Mouse (Mus musculus): ENCODE data around the gene Ate1.
A peak's percentile ranks its signal among the peaks of the same experiment; 100 is the strongest.
"Not testable (repeated sequence)": the region's sequence is repeated elsewhere in the genome, so short reads cannot be mapped to it uniquely, and the experiment has no call there.

Ate1 gene

GRCm38 (mm10) chr7:130520812-130521422 lies 748 bp upstream of the Ate1 start:
- DNase-seq (ENCODE audit: low spot score): no peak

GRCm38 (mm10) chr7:130519096-130520048 lies 797 bp downstream of the Ate1 start:
- DNase-seq (ENCODE audit: low spot score): peak; percentile 98

GRCm38 (mm10) chr7:130518213-130519095 lies 1.7 kb downstream of the Ate1 start:
- DNase-seq (ENCODE audit: low spot score): peak; percentile 48

- DNase-seq (ENCODE audit: low spot score): no peak
Observed at GRCm38 (mm10) chr7:130510243-130510642, 9.9 kb downstream of the Ate1 start.

- DNase-seq (ENCODE audit: low spot score): peak; percentile 36
Observed at GRCm38 (mm10) chr7:130503006-130503405, 17.2 kb downstream of the Ate1 start.

DNA sequence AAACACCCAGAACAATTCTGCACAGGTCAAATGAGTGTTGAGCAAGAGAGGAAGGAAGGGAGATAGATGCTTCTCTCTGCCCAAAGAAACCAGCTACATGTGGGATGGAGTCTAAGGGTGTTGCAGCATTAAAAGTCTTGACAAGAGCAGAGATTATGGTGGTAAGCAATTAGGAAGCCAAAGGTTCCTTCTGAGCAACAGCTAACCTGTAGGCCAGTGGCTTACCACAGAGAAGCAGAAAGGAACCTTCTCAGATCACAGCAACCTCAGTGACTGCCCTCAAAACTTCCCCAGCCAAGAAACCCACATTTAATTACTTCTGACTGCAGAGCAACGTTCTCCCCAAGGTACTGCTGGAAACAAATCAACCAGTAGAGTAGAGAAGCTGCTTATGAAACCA lies 18.7 kb downstream of the Ate1 start:
- DNase-seq (ENCODE audit: low spot score): no peak

GRCm38 (mm10) chr7:130493346-130493745 lies 26.8 kb downstream of the Ate1 start:
- DNase-seq (ENCODE audit: low spot score): no peak

GRCm38 (mm10) chr7:130492026-130492425 lies 28.1 kb downstream of the Ate1 start:
- no peak for DNase-seq (ENCODE audit: low spot score)

GRCm38 (mm10) chr7:130479003-130479402 lies 41.2 kb downstream of the Ate1 start:
- DNase-seq (ENCODE audit: low spot score): not testable (repeated sequence)

DNA sequence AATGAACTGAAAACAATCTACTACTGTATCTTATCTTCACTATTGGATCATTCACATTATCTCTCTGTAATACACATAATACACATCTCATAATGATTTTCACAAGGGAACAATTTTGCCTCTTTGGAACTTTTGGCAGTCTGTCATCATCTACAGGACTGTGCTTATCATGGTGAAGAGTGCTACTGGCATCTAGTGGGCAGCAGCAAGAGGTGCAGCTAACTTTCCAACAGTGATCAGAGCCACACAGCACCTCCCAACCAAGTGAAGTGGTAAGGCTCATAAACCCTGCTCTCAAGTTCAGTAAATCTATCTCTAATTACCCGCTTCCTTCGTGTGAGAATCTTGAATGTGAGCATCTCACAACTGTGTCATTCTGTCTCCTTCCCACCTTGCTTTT lies 44.2 kb downstream of the Ate1 start:
- peak; percentile 44 for DNase-seq (ENCODE audit: low spot score)

- DNase-seq (ENCODE audit: low spot score): no peak
Observed at GRCm38 (mm10) chr7:130473881-130474280, 46.3 kb downstream of the Ate1 start.

- no peak for DNase-seq (ENCODE audit: low spot score)
Observed at GRCm38 (mm10) chr7:130472683-130473082, 47.5 kb downstream of the Ate1 start.

GRCm38 (mm10) chr7:130471045-130471444 lies 49.1 kb downstream of the Ate1 start:
- no peak for DNase-seq (ENCODE audit: low spot score)

GRCm38 (mm10) chr7:130455587-130456246 lies 64.5 kb downstream of the Ate1 start:
- no peak for DNase-seq (ENCODE audit: low spot score)

DNA sequence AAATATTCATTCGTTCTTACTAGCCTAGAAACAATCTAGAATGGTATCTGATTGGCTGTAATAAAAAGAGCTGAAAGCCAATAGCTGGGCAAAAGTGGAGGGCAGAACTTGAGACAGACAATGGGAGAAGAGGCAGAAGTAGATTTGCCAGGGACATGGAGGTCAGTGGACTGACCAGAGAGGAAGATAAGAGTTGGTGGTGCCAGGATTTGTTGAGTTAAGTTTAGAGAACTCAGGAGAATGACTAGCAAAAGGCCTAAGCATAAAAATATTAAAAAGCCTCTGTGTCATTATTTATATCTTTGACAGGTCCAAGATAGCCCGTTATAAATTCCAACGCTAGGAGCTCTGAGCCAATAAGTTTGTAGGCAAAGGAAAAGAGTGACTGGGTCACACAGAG lies 65.9 kb downstream of the Ate1 start:
- DNase-seq (ENCODE audit: low spot score): no peak

- no peak for DNase-seq (ENCODE audit: low spot score)
Observed at GRCm38 (mm10) chr7:130435776-130436175, 84.4 kb downstream of the Ate1 start.

DNA sequence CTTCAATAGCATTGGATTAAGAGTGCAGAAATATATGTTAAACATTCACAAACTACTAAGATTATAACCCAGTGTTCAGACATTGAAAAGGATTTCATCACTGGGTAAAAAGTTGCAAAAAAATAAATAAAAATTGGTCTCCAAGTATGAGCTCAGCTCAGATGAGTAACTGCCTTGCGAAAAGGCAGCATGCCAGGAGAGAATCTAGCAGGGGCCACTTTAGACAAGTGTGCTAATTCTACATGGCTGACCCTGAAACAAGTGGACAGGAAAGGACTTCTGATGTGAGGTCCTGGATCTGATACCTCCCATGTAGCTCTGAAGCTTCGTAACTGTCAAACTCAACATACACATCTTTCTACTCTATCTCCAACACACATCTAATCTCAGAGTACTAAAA lies 88.0 kb downstream of the Ate1 start:
- no peak for DNase-seq (ENCODE audit: low spot score)

GRCm38 (mm10) chr7:130426586-130426985 lies 93.6 kb downstream of the Ate1 start:
- DNase-seq (ENCODE audit: low spot score): no peak

DNA sequence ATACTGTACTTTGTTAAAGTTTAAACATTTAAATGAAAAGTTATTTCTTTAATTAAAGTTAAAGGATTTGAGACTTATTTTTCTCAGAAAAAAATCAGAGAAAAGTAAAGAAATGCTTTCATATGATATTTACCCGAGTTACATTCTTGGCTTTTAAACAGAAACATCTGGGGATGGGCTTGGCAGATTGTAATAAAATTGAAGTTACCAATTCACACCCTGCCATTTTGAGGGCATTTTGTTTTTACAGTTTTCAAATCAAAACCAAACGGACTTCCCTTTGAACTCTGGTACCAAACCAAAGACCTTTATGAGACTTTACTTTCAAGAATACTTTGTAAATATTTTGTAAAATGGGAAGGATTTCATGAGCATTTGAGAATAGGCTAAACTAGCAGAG lies 94.2 kb downstream of the Ate1 start:
- no peak for DNase-seq (ENCODE audit: low spot score)

GRCm38 (mm10) chr7:130419961-130420360 lies 100.2 kb downstream of the Ate1 start:
- DNase-seq (ENCODE audit: low spot score): no peak

DNA sequence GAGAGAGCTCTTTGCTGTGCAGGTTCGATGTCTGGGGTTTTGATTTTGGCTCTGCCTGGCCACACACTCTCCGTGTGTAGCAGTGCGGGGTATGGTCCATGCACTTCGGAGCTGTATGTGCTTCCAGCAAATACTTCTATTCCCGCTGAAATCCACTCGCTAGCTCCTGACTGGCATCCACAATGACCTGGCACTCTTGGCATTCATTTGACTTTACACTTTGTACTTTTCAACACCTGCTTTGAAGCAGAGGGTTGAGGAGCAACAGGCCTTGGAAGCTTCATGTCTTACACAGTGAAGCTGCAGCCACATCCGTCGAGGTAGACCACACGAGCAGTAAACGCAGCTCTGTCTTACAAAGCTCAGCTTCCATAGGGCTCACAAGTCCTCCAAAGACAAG lies 112.5 kb downstream of the Ate1 start:
- DNase-seq (ENCODE audit: low spot score): no peak

DNA sequence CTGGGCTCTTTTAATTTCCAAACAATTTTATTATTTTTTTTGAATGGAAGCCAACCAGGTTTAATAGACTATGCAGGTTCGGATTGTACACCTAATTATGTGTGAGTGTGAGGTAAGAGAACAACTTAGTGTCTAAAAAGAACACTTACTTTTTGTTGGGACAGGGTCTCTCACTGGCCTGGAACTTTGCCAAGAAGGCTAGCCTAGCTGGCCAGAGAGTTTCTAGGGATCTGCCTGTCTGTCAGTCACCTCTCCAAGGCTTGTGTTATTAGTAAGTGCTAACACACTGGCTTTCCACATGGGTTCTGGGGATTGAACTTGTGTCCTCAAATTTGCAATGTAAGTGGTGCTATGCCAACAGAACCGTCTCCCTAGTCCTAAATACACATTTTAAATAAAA lies 116.8 kb downstream of the Ate1 start:
- DNase-seq (ENCODE audit: low spot score): no peak

Data from lung, postnatal 25 days (tissue).